Mouse (Mus musculus) ovary, adult 2 months (tissue): ENCODE results near the gene Ndufs7. TPM values are rescaled to one million over a fixed set of nuclear protein-coding genes. Genes with fewer than 3 reads are reported as not detected.

Source experiments
- polyA plus RNA-seq: library from polyadenylated mRNA; depleted of rRNA; stranded (reverse); fragments of >200 nt; gene quantifications from 2 replicates; pipeline ENCODE4 v1.2.3, GENCODE M21; 2012; rRNA removed

Gene Ndufs7
- polyA plus RNA-seq: 763 TPM in 2 replicates

DNA sequence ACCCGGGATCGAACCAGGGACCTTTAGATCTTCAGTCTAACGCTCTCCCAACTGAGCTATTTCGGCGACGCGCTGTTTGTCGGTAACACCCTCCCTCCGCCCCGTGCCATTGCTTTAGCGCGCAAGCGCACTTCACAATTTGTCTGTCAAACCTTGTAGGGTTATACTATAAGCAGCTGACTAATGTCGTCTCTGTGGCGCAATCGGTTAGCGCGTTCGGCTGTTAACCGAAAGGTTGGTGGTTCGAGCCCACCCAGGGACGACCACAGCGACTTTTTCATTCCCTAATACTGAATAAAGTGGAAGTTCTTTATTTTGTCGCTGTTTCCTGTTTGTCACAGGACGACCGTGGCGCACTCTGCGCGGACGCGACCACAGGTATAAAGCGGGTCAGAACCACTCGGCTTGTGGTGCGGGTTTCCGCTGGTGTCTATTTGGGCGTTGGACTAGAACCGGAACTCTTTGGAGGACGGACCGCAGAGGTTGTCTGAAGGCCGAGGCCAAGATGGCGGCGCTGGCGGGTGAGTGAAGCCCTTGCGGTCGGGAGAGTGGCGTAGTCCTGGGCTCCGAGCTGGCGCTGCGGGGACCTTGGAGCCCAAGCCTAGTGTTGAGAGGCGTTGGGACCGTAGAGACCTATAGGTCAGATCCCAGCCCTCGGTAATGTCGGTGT, at the start of gene Ndufs7:
Gene Ndufs7, plus strand, starts transcription at position 151 of the 670 bp plus-strand sequence.

DNA sequence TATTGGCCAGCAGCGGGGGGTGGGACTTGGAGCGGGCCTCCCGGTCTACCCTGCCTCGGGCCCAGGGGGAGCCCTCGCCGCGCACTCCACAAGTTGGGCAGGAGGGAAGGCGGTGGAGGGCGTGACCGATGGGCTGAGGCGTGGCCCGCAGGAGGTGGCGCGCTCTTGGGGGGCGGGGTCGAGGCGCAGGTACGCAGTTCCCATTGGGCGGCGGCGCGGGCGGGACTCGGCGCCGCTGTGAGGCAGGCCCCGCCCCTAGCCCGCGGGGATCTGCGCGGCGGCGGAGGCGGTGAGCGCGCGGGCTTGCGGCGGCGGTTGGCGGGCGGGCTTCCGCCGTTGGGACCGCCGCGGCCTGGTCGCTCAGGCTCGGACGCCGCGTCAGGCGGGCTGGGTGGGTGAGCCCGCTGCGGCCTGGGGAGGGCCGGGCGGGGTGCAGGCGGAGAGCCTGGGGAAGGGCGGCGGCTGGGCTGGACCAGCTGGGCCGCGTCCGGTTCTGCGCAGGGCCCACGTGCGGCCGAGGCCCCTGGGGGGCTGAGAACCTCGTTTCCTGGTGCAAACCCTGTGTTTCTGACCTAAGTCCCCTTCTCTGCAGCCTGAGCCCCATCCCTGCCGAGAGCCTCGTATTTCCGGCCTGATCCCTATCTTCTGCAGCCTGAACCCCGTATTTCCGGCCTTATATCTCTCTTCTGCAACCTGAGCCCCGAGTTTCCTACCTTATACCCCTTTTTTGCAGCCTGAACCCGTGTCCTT, 22.3 kb upstream of the Ndufs7 start, which contains the start of gene Mum1:
Gene Mum1, plus strand, starts transcription at position 19 of the 750 bp plus-strand sequence.

GRCm38 (mm10) chr10:80260642-80261584, 12.0 kb downstream of the Ndufs7 start, which contains the start of the genes Gamt and Dazap1:
Gamt (minus strand) TSS chr10:80261012.
Dazap1 (plus strand) TSS chr10:80261486.

DNA sequence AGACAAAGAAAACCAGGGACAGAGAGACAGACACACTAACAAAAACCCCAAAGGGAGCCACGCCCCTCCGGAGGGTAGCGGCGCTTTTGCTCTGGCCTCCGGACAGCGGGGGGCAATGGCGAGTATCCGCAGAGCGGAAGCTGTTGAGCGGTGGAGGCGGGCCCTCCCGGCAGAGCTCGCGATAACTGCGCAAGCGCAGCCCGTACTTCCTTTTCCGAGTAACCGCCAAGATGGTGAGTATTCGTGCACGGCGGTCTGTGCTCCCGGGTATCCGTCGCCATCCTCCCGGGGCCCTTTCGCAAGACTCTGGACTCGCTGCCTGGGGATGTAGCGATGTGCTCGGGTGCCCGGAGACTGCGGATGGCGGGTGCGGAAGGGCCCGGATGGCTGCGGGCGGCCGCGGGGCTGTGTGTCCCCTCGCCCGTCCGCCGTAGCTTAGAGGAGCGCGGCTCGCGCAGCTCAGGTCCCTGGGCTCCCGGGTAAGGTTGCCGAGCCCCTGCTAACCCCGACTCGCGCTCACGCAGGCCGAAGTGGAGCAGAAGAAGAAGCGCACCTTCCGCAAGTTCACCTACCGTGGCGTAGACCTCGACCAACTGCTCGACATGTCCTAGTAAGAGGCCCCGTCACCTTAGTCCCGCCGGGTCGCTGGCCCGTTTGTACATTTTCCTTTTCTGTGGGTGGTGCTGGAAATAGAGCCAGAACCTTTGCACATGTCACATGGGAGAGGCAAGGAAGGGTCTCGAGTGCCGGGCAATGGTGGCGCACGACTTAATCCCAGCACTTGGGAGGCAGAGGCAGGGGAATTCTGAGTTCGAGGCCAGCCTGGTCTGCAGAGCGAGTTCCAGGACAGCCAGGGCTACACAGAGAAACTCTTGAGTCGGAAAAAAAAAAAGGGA, 43.6 kb downstream of the Ndufs7 start, which contains the start of gene Rps15:
Gene Rps15, plus strand, starts transcription at position 203 of the 896 bp plus-strand sequence.

GRCm38 (mm10) chr10:80295618-80296425, 46.9 kb downstream of the Ndufs7 start, which contains the start of gene Apc2:
Apc2 (plus strand) TSS chr10:80295977.

Other genes with a start within 250 kb of the Ndufs7 start
- 23.1 and 27.9 TPM in 2 replicates for gene Arhgap45, start 232.5 kb upstream of the Ndufs7 start, polyA plus RNA-seq
- gene Polr2e, start 209.3 kb upstream of the Ndufs7 start, polyA plus RNA-seq: 406 and 421 TPM in 2 replicates
- 613 and 620 TPM in 2 replicates for gene Gpx4, start 202.0 kb upstream of the Ndufs7 start, polyA plus RNA-seq
- gene Sbno2, start 143.6 kb upstream of the Ndufs7 start, polyA plus RNA-seq: 85.9 and 89.3 TPM in 2 replicates
- 186 and 203 TPM in 2 replicates for gene Stk11, start 133.3 kb upstream of the Ndufs7 start, polyA plus RNA-seq
- gene Atp5d, start 110.5 kb upstream of the Ndufs7 start, polyA plus RNA-seq: 1,675 and 3,137 TPM in 2 replicates
- gene Cbarp, start 108.3 kb upstream of the Ndufs7 start, polyA plus RNA-seq: 58.9 and 61.5 TPM in 2 replicates
- gene Midn, start 100.8 kb upstream of the Ndufs7 start, polyA plus RNA-seq: 221 and 248 TPM in 2 replicates
- 166 and 186 TPM in 2 replicates for gene Cirbp, start 83.1 kb upstream of the Ndufs7 start, polyA plus RNA-seq
- 11.6 and 15.0 TPM in 2 replicates for gene 1600002K03Rik, start 76.2 kb upstream of the Ndufs7 start, polyA plus RNA-seq
- 24.1 and 27.6 TPM in 2 replicates for gene Efna2, start 69.6 kb upstream of the Ndufs7 start, polyA plus RNA-seq
- 50.0 and 52.1 TPM in 2 replicates for gene Mum1, start 22.7 kb upstream of the Ndufs7 start, polyA plus RNA-seq
- gene Gamt, start 11.9 kb downstream of the Ndufs7 start, polyA plus RNA-seq: 151 and 218 TPM in 2 replicates
- gene Dazap1, start 12.4 kb downstream of the Ndufs7 start, polyA plus RNA-seq: 82.9 and 83.0 TPM in 2 replicates
- gene Rps15, start 43.3 kb downstream of the Ndufs7 start, polyA plus RNA-seq: 1,795 and 1,851 TPM in 2 replicates
- gene Apc2, start 46.9 kb downstream of the Ndufs7 start, polyA plus RNA-seq: 3.4 and 4.0 TPM in 2 replicates
- 71.0 and 75.2 TPM in 2 replicates for gene 2310011J03Rik, start 71.4 kb downstream of the Ndufs7 start, polyA plus RNA-seq
- gene Pcsk4, start 80.4 kb downstream of the Ndufs7 start, polyA plus RNA-seq: 17.4 and 20.3 TPM in 2 replicates
- 8.6 and 13.7 TPM in 2 replicates for gene Reep6, start 80.8 kb downstream of the Ndufs7 start, polyA plus RNA-seq
- 18.5 and 21.2 TPM in 2 replicates for gene Adamtsl5, start 99.3 kb downstream of the Ndufs7 start, polyA plus RNA-seq
- 8.2 and 10.0 TPM in 2 replicates for gene Plk5, start 107.3 kb downstream of the Ndufs7 start, polyA plus RNA-seq
- gene Mex3d, start 138.5 kb downstream of the Ndufs7 start, polyA plus RNA-seq: 95.3 and 114 TPM in 2 replicates
- 266 and 282 TPM in 2 replicates for gene Mbd3, start 150.4 kb downstream of the Ndufs7 start, polyA plus RNA-seq
- 1,515 and 1,936 TPM in 2 replicates for gene Uqcr11, start 157.7 kb downstream of the Ndufs7 start, polyA plus RNA-seq
- 199 and 209 TPM in 2 replicates for gene Tcf3, start 184.5 kb downstream of the Ndufs7 start, polyA plus RNA-seq
- 0.02 and 0.06 TPM in 2 replicates for gene Onecut3, start 245.7 kb downstream of the Ndufs7 start, polyA plus RNA-seq